Mouse (Mus musculus) midbrain, embryonic 12.5 days (tissue): Measurements from ENCODE around the gene Gm42906. TPM values are rescaled to one million over a fixed set of nuclear protein-coding genes. Genes with fewer than 3 reads are reported as not detected.

Experiments used
- ATAC-seq: fragments of 200-750 bp; cut with Nextera tagmentation; 2 replicates; pipeline ENCODE4 v1.8.0; 2017; ENCODE audit warnings: low read depth, moderate TSS enrichment, moderate library complexity; ENCODE audit not compliant: low FRiP score
- H3K27ac ChIP-seq: fragments of 300-500 bp; sonication (generic); replicated peaks from 2 replicates; pipeline ENCODE4 v1.5.1; 2016; ENCODE audit warnings: mild to moderate bottlenecking
- H3K27me3 ChIP-seq: fragments of 300-500 bp; sonication (generic); 2 replicates; pipeline ENCODE4 v1.6.1; 2016; ENCODE audit warnings: mild to moderate bottlenecking
- H3K36me3 ChIP-seq: fragments of 300-500 bp; sonication (generic); 2 replicates; pipeline ENCODE4 v1.6.1; 2016
- H3K4me1 ChIP-seq: fragments of 300-500 bp; sonication (generic); 2 replicates; pipeline ENCODE4 v1.6.1; 2016
- H3K4me2 ChIP-seq: fragments of 300-500 bp; sonication (generic); replicated peaks from 2 replicates; pipeline ENCODE4 v1.6.1; 2016; ENCODE audit warnings: mild to moderate bottlenecking, moderate library complexity
- H3K4me3 ChIP-seq: fragments of 300-500 bp; sonication (generic); 2 replicates; pipeline ENCODE4 v1.5.1; 2016; ENCODE audit warnings: mild to moderate bottlenecking
- H3K9ac ChIP-seq: fragments of 300-500 bp; sonication (generic); replicated peaks from 2 replicates; pipeline ENCODE4 v1.6.1; 2016; ENCODE audit warnings: mild to moderate bottlenecking, moderate library complexity
- H3K9me3 ChIP-seq: fragments of 300-500 bp; sonication (generic); 2 replicates; pipeline ENCODE4 v1.6.1; 2016; ENCODE audit warnings: mild to moderate bottlenecking
- WGBS: fragments of 180-500 bp; shearing (Covaris S2); methylation state at CpG from one replicate; pipeline ENCODE4 v1.1.7; 2016; 5-methylcytosine and 5-hydroxymethylcytosine counted together
- polyA plus RNA-seq: library from polyadenylated mRNA; unstranded; fragments of >200 nt; fragmentation: Nextera tagmentation; extraction: Ambion mirVana; gene quantifications from 2 replicates; pipeline ENCODE4 v1.2.1, GENCODE M21; 2016

The Gm42906 gene
- polyA plus RNA-seq, 1 experiment from 2014 or later: not detected

GRCm38 (mm10) chr5:151409282-151409681, 18.7 kb downstream of the Gm42906 start:
- Histone ChIP-seq H3K4me2 (no peak overlapping the region), H3K36me3 (no peaks in the 10 kb centered on the region), H3K4me1 (peaks cover 18% of the 10 kb centered on the region), H3K9ac (no peak overlapping the region), H3K27ac (peak overlapping the region; percentile 46; the same call in 1 of the 2 replicates), H3K9me3 (no peaks in the 10 kb centered on the region), H3K27me3 (no peaks in the 10 kb centered on the region), H3K4me3 (no peak overlapping the region)
- 20% methylated on average over 1 of the region's 1 CpGs for WGBS
- ATAC-seq: peak; percentile 69

DNA sequence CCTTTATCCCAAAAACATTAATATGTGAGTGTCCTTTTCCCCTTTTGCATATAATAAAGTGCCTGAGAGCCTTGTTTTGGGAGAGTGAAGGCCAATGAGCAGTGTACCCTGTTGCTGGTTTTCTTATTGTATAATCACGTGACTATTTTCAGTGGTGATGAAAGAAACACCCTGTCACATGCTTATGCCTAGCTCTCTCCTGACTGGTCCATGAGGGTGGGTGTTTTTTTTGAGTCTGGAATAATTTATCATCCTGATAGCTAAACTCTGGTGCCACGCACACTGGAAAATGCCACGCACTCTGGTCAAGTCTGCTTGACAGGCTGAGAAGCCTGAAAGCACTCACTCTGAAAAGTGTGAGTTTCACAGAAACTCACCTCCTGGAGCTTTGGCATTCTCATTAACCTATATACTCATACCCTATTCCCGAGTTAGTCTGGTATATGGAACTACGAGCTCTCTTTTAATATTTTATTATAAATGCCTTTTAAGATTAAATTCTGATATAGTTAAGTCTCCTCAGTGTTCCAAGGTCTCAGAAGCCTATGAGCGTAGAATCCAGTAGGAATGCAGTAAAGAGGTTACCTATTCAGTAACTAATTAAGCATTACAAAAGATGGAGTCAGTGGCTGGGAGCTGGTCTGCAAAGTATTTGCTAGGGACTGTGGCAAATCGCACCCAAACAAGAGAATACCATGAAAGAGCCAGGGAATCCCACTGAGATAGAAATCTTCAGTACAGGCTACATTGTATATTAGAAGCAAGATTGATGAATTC, 19.7 kb downstream of the Gm42906 start:
- Histone ChIP-seq H3K4me3 (no peak overlapping the region), H3K4me1 (peaks cover 18% of the 10 kb centered on the region), H3K4me2 (0 out of 2 replicates have a peak overlapping the region, but pooled peaks have one; percentile 11), H3K9ac (no peak overlapping the region), H3K27me3 (no peaks in the 10 kb centered on the region), H3K36me3 (no peaks in the 10 kb centered on the region), H3K9me3 (no peaks in the 10 kb centered on the region), H3K27ac (0 out of 2 replicates have a peak overlapping the region, but pooled peaks have one; percentile 20)
- WGBS: 23% methylated on average over 7 of the region's 7 CpGs
- peak; percentile 20; the same call in 1 of the 2 replicates for ATAC-seq

DNA sequence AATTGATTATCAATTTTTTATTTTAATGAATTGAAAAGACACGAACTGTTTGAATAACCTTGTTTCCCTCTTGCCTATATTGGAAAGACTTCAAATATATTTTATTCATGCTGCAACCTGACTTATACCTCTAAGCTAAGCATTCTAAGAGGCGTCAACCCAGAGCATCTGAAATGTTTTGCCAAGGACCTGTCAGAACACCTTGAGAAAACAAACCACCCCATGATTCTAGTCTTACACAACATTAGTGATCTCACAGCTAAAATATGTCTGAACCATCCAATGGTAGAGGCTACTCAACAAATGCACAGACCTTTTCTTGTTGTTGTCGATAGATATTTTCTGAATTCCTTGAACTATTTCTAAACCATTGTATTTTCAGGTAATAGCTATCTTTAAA, 20.5 kb downstream of the Gm42906 start:
- Histone ChIP-seq H3K27me3 (no peaks in the 10 kb centered on the region), H3K4me3 (no peak overlapping the region), H3K9me3 (no peaks in the 10 kb centered on the region), H3K9ac (no peak overlapping the region), H3K27ac (no peak overlapping the region), H3K36me3 (no peaks in the 10 kb centered on the region), H3K4me2 (no peak overlapping the region), H3K4me1 (peaks cover 12% of the 10 kb centered on the region)
- WGBS: 92% methylated on average over 3 of the region's 3 CpGs
- no peak for ATAC-seq

GRCm38 (mm10) chr5:151406276-151406675, 21.7 kb downstream of the Gm42906 start:
- Histone ChIP-seq H3K4me1 (peaks cover 12% of the 10 kb centered on the region), H3K4me3 (no peak overlapping the region), H3K4me2 (no peak overlapping the region), H3K27ac (no peak overlapping the region), H3K9me3 (no peaks in the 10 kb centered on the region), H3K27me3 (no peaks in the 10 kb centered on the region), H3K36me3 (no peaks in the 10 kb centered on the region), H3K9ac (no peak overlapping the region)
- no peak for ATAC-seq
- 89% methylated on average over 5 of the region's 5 CpGs for WGBS

DNA sequence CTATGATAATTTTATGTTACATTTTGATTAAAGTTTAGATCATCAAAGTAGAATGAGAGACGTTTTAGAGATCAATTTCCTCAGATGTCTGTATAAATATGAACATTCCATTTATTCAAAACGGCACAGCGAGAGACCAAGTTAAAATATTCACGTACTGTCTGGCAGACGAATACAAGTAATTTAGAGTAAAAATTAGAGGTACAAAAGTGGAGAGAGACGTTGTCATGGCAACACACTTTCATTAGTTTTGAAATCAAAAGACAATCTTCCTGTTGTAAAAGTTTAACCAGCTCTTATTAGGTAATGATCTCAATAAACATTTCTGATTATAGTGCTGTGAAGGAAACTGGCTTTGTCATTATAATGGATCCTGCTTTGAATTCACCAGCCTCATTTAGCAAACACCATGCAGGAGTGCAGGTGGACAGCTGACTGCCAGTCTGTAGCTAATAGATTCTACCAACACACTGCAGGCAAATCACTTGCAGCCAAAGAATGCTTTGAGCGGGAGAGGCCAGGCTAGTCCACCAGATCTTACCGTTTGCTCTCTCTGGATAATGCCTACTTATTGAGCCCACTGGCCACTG, 22.6 kb downstream of the Gm42906 start:
- H3K4me3 ChIP-seq: no peak overlapping the region
- no peak overlapping the region for H3K9ac ChIP-seq
- no peaks in the 10 kb centered on the region for H3K27me3 ChIP-seq
- 63% methylated on average over 8 of the region's 8 CpGs for WGBS
- ATAC-seq: peak; percentile 58
- no peaks in the 10 kb centered on the region for H3K9me3 ChIP-seq
- H3K4me1 ChIP-seq: peaks cover 12% of the 10 kb centered on the region
- no peaks in the 10 kb centered on the region for H3K36me3 ChIP-seq
- H3K4me2 ChIP-seq: no peak overlapping the region
- H3K27ac ChIP-seq: no peak overlapping the region

GRCm38 (mm10) chr5:151403586-151403985, 24.4 kb downstream of the Gm42906 start:
- peak overlapping the region; percentile 49 for H3K27ac ChIP-seq
- WGBS: 47% methylated on average over 2 of the region's 2 CpGs
- H3K4me2 ChIP-seq: no peak overlapping the region

DNA sequence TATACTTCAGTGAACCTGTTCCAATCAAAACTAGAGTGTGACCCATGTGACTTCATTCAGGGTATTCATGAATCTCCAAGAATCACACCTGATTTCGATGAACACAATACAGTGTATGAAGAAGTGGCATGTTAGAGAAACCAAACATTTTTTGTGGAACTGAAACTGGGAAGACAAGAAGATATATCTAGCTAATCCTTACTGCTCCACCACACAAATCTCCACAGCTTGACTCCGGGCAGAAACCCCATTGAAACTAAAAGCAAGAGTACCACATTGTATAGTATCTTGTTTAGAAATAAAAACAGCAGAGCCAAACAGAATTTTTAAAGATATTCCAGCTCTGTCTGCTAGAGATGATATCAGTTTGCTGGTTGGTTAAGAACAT, 27.4 kb downstream of the Gm42906 start:
- no peak overlapping the region for H3K9ac ChIP-seq
- no peak for ATAC-seq
- 84% methylated on average over 2 of the region's 2 CpGs for WGBS
- no peak overlapping the region for H3K27ac ChIP-seq
- no peaks in the 10 kb centered on the region; the same call in 1 of the 2 replicates for H3K4me1 ChIP-seq
- no peak overlapping the region for H3K4me3 ChIP-seq
- no peak overlapping the region for H3K4me2 ChIP-seq
- no peaks in the 10 kb centered on the region for H3K9me3 ChIP-seq
- H3K36me3 ChIP-seq: no peaks in the 10 kb centered on the region
- no peaks in the 10 kb centered on the region for H3K27me3 ChIP-seq

More at GRCm38 (mm10) chr5:151403586-151403985, 24.4 kb downstream of the Gm42906 start:
- Histone ChIP-seq H3K36me3 (no peaks in the 10 kb centered on the region), H3K4me1 (peaks cover 6% of the 10 kb centered on the region), H3K9me3 (no peaks in the 10 kb centered on the region), H3K27me3 (no peaks in the 10 kb centered on the region), H3K4me3 (no peak overlapping the region), H3K9ac (no peak overlapping the region)
- ATAC-seq: 0 out of 2 replicates have a peak, but pooled peaks have one; percentile 16

DNA sequence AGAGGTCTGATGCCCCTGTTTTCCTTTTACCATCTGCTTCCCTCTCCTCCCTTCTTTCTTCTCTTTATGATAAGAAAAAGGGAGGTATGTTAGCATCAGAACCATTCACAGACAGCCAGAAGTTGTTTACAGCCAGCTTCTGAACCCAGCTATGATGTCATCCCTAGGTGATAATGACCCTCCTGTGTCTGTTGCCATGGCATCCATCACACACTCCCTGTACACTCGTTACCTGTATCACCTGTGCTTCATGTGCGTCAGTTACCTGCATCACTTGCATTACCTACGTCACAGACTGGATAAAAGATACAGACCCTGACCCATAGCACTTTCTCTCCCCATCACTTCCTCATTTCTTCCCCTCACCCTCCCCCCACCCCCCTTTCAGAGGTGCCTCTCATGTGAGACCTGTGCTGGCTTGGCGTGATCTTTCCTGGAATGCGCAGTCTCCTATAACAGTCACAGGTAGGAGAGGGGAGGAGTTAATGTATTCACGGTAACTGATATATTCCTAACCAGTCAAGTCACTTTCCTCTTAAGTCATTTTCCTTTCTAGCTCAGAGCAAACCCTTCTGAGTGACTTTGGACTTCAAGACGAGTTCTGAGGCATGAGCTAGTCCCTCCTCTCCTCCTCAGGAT, 27.9 kb downstream of the Gm42906 start:
- Histone ChIP-seq H3K4me1 (no peaks in the 10 kb centered on the region; the same call in 1 of the 2 replicates), H3K27ac (no peak overlapping the region), H3K36me3 (no peaks in the 10 kb centered on the region), H3K9me3 (no peaks in the 10 kb centered on the region), H3K4me2 (no peak overlapping the region), H3K27me3 (no peaks in the 10 kb centered on the region), H3K4me3 (no peak overlapping the region), H3K9ac (no peak overlapping the region)
- WGBS: 80% methylated on average over 7 of the region's 7 CpGs
- no peak for ATAC-seq

- H3K4me3 ChIP-seq: no peak overlapping the region
- H3K9ac ChIP-seq: no peak overlapping the region
- H3K9me3 ChIP-seq: no peaks in the 10 kb centered on the region
- no peak for ATAC-seq
- no peak overlapping the region for H3K4me2 ChIP-seq
- no peaks in the 10 kb centered on the region for H3K4me1 ChIP-seq
- H3K27ac ChIP-seq: no peak overlapping the region
- 77% methylated on average over 4 of the region's 4 CpGs for WGBS
- no peaks in the 10 kb centered on the region for H3K27me3 ChIP-seq
- H3K36me3 ChIP-seq: no peaks in the 10 kb centered on the region
Observed at GRCm38 (mm10) chr5:151396119-151396518, 31.8 kb downstream of the Gm42906 start.

GRCm38 (mm10) chr5:151394690-151395089, 33.3 kb downstream of the Gm42906 start:
- no peak overlapping the region for H3K4me2 ChIP-seq
- no peaks in the 10 kb centered on the region for H3K4me1 ChIP-seq
- H3K36me3 ChIP-seq: no peaks in the 10 kb centered on the region
- H3K9me3 ChIP-seq: no peaks in the 10 kb centered on the region
- WGBS: 86% methylated on average over 5 of the region's 5 CpGs
- H3K27me3 ChIP-seq: no peaks in the 10 kb centered on the region
- no peak overlapping the region for H3K4me3 ChIP-seq
- no peak overlapping the region for H3K27ac ChIP-seq
- ATAC-seq: no peak
- no peak overlapping the region for H3K9ac ChIP-seq

- no peaks in the 10 kb centered on the region for H3K4me1 ChIP-seq
- H3K9me3 ChIP-seq: no peaks in the 10 kb centered on the region
- 56% methylated on average over 7 of the region's 7 CpGs for WGBS
- H3K27ac ChIP-seq: no peak overlapping the region
- H3K27me3 ChIP-seq: no peaks in the 10 kb centered on the region
- H3K4me3 ChIP-seq: no peak overlapping the region
- no peak overlapping the region for H3K4me2 ChIP-seq
- H3K9ac ChIP-seq: no peak overlapping the region
- no peaks in the 10 kb centered on the region for H3K36me3 ChIP-seq
- no peak for ATAC-seq
Observed at GRCm38 (mm10) chr5:151393821-151394662, 33.9 kb downstream of the Gm42906 start.
